Mouse (Mus musculus) C2C12 (cell line): ENCODE data around the gene Anks1.

ENCODE experiments used
- CTCF ChIP-seq: IDR thresholded peaks from one replicate; pipeline ENCODE4 v1.5.1; 2011; ENCODE audit not compliant: control insufficient read depth, insufficient read depth, insufficient read length
- MAX ChIP-seq: IDR thresholded peaks from one replicate; pipeline ENCODE4 v1.6.1; 2011; ENCODE audit warnings: mild to moderate bottlenecking, control low read depth
- MYOG ChIP-seq: IDR thresholded peaks from one replicate; pipeline ENCODE4 v1.6.1; 2011; ENCODE audit not compliant: control insufficient read depth, insufficient read length; ENCODE audit errors: extremely low read depth

DNA sequence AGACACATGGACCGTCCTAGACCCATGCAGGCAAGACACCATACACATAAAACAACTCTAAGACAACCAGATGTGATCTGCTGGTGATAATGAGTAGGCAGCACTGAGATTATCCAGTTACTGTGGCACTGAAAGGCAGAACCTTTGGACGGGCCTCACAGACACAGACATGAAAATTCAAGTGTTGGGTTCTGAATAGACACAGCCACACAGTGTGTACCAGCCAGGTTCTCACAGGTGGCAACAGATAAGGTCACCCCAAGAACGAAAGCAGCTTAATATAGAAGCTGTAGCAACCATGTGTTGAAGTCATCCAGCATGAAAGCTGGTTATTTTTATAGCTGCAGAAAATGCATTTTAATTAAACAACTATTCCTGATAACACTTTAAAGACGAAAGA lies 64.2 kb downstream of the Anks1 start:
- TF ChIP-seq CTCF (no peak), MAX (no peak), MYOG (no peak)
